Mouse (Mus musculus): ENCODE results near the gene Zfp791. TPM values are rescaled to one million over a fixed set of nuclear protein-coding genes. Genes with fewer than 3 reads are reported as not detected.

The Zfp791 gene
- polyA plus RNA-seq, 1 experiment from 2014 or later, result 4.6 TPM

GRCm38 (mm10) chr8:85081216-85081555, 41.7 kb downstream of the Zfp791 start, which contains the start of gene Wdr83:
Gene Wdr83, minus strand, starts transcription at chr8:85081306.
- WGBS, result 1% methylated on average over 9 of the region's 9 CpGs
- Histone ChIP-seq H3K36me3 (replicated peaks) (peaks cover under 1% of the 10 kb centered on the region; the same call in 1 of the 2 replicates), H3K4me2 (peak within 1 kb of the TSS; percentile 98), H3K4me1 (peaks cover 37% of the 10 kb centered on the region), H3K27me3 (replicated peaks) (no peaks in the 10 kb centered on the region), H3K4me3 (peak within 1 kb of the TSS; percentile 88), H3K27ac (peak within 1 kb of the TSS; percentile 83), H3K9ac (peak within 1 kb of the TSS; percentile 88), H3K9me3 (no peaks in the 10 kb centered on the region)
- peak; percentile 34 for ATAC-seq (replicated peaks)

GRCm38 (mm10) chr8:85080532-85081215, 42.2 kb downstream of the Zfp791 start, which contains the start of gene Wdr83os:
Gene Wdr83os, plus strand, starts transcription at chr8:85080740.
- H3K9ac ChIP-seq, result peak within 1 kb of the TSS; percentile 88
- H3K27me3 ChIP-seq (replicated peaks), result no peaks in the 10 kb centered on the region
- H3K36me3 ChIP-seq (replicated peaks), result peaks cover 2% of the 10 kb centered on the region; the same call in 1 of the 2 replicates
- H3K4me2 ChIP-seq, result peak within 1 kb of the TSS; percentile 98
- no peaks in the 10 kb centered on the region for H3K9me3 ChIP-seq
- peaks cover 37% of the 10 kb centered on the region for H3K4me1 ChIP-seq
- under 1% methylated on average over 30 of the region's 30 CpGs for WGBS
- peak; percentile 19 for ATAC-seq (replicated peaks)
- H3K4me3 ChIP-seq, result peak within 1 kb of the TSS; percentile 88
- H3K27ac ChIP-seq, result peak within 1 kb of the TSS; percentile 83

- H3K27ac ChIP-seq, result peak overlapping the region; percentile 83
- WGBS, result under 1% methylated on average over 25 of the region's 25 CpGs
- no peak for ATAC-seq (replicated peaks)
- peaks cover 37% of the 10 kb centered on the region for H3K4me1 ChIP-seq
- no peaks in the 10 kb centered on the region for H3K9me3 ChIP-seq
- H3K4me3 ChIP-seq, result peak overlapping the region; percentile 88
- H3K9ac ChIP-seq, result peak overlapping the region; percentile 88
- peak overlapping the region; percentile 98 for H3K4me2 ChIP-seq
- no peaks in the 10 kb centered on the region for H3K27me3 ChIP-seq (replicated peaks)
- peaks cover 5% of the 10 kb centered on the region; the same call in 1 of the 2 replicates for H3K36me3 ChIP-seq (replicated peaks)
These were observed 42.7 kb downstream of the Zfp791 start for GRCm38 (mm10) chr8:85080214-85080531.

- WGBS, result 0% methylated on average over 2 of the region's 2 CpGs
- H3K9me3 ChIP-seq, result no peaks in the 10 kb centered on the region
- H3K27me3 ChIP-seq (replicated peaks), result no peaks in the 10 kb centered on the region
- no peak overlapping the region for H3K4me3 ChIP-seq
- no peak overlapping the region for H3K27ac ChIP-seq
- H3K4me2 ChIP-seq, result no peak overlapping the region
- peaks cover 19% of the 10 kb centered on the region for H3K36me3 ChIP-seq (replicated peaks)
- H3K9ac ChIP-seq, result no peak overlapping the region
- peaks cover 32% of the 10 kb centered on the region for H3K4me1 ChIP-seq
- no peak for ATAC-seq (replicated peaks)
These were observed 45.9 kb downstream of the Zfp791 start for GRCm38 (mm10) chr8:85076993-85077392.

GRCm38 (mm10) chr8:85076001-85076400, 46.9 kb downstream of the Zfp791 start:
- H3K36me3 ChIP-seq (replicated peaks), result peaks cover 19% of the 10 kb centered on the region
- 74% methylated on average over 9 of the region's 9 CpGs for WGBS
- no peak overlapping the region for H3K27ac ChIP-seq

GRCm38 (mm10) chr8:85074617-85075016, 48.3 kb downstream of the Zfp791 start:
- Histone ChIP-seq H3K27ac (no peak overlapping the region), H3K4me3 (no peak overlapping the region), H3K9ac (no peak overlapping the region), H3K27me3 (replicated peaks) (no peaks in the 10 kb centered on the region), H3K4me1 (peaks cover 26% of the 10 kb centered on the region), H3K9me3 (no peaks in the 10 kb centered on the region), H3K4me2 (no peak overlapping the region), H3K36me3 (replicated peaks) (peaks cover 19% of the 10 kb centered on the region)
- 93% methylated on average over 10 of the region's 10 CpGs for WGBS
- no peak for ATAC-seq (replicated peaks)

More at GRCm38 (mm10) chr8:85076001-85076400, 46.9 kb downstream of the Zfp791 start:
- Histone ChIP-seq H3K4me3 (no peak overlapping the region), H3K9ac (no peak overlapping the region), H3K4me2 (no peak overlapping the region), H3K4me1 (peaks cover 27% of the 10 kb centered on the region), H3K27me3 (replicated peaks) (no peaks in the 10 kb centered on the region), H3K9me3 (no peaks in the 10 kb centered on the region)
- no peak for ATAC-seq (replicated peaks)

GRCm38 (mm10) chr8:85074167-85074566, 48.7 kb downstream of the Zfp791 start:
- H3K9me3 ChIP-seq, result no peaks in the 10 kb centered on the region
- no peak overlapping the region for H3K4me3 ChIP-seq
- H3K4me2 ChIP-seq, result no peak overlapping the region
- peaks cover 22% of the 10 kb centered on the region for H3K4me1 ChIP-seq
- H3K27ac ChIP-seq, result no peak overlapping the region
- WGBS, result 87% methylated on average over 10 of the region's 10 CpGs
- no peak for ATAC-seq (replicated peaks)
- H3K27me3 ChIP-seq (replicated peaks), result no peaks in the 10 kb centered on the region
- no peak overlapping the region for H3K9ac ChIP-seq
- peaks cover 19% of the 10 kb centered on the region for H3K36me3 ChIP-seq (replicated peaks)

GRCm38 (mm10) chr8:85073041-85073612, 49.8 kb downstream of the Zfp791 start:
- 93% methylated on average over 15 of the region's 15 CpGs for WGBS
- no peak overlapping the region for H3K27ac ChIP-seq
- H3K4me2 ChIP-seq, result no peak overlapping the region; the same call in 1 of the 2 replicates
- H3K4me3 ChIP-seq, result 0 out of 2 replicates have a peak overlapping the region, but pooled peaks have one; percentile 79
- H3K4me1 ChIP-seq, result peaks cover 22% of the 10 kb centered on the region
- no peak overlapping the region for H3K9ac ChIP-seq
- no peak for ATAC-seq (replicated peaks)
- H3K9me3 ChIP-seq, result no peaks in the 10 kb centered on the region
- H3K36me3 ChIP-seq (replicated peaks), result peaks cover 19% of the 10 kb centered on the region
- no peaks in the 10 kb centered on the region for H3K27me3 ChIP-seq (replicated peaks)

GRCm38 (mm10) chr8:85072364-85072929, 50.4 kb downstream of the Zfp791 start:
- Histone ChIP-seq H3K9ac (peak overlapping the region; percentile 70), H3K4me2 (peak overlapping the region; percentile 76), H3K27ac (peak overlapping the region; percentile 90), H3K9me3 (no peaks in the 10 kb centered on the region), H3K36me3 (replicated peaks) (peaks cover 19% of the 10 kb centered on the region), H3K4me1 (peaks cover 22% of the 10 kb centered on the region), H3K4me3 (peak overlapping the region; percentile 79), H3K27me3 (replicated peaks) (no peaks in the 10 kb centered on the region)
- WGBS, result 42% methylated on average over 9 of the region's 9 CpGs
- no peak for ATAC-seq (replicated peaks)

GRCm38 (mm10) chr8:85071514-85072281, 51.2 kb downstream of the Zfp791 start, which contains the start of gene Dhps:
Gene Dhps, plus strand, starts transcription at chr8:85071757.
- under 1% methylated on average over 68 of the region's 68 CpGs for WGBS
- no peaks in the 10 kb centered on the region for H3K27me3 ChIP-seq (replicated peaks)

GRCm38 (mm10) chr8:85071041-85071440, 51.9 kb downstream of the Zfp791 start:
- peak overlapping the region; percentile 90 for H3K27ac ChIP-seq
- ATAC-seq (replicated peaks), result no peak
- 85% methylated on average over 5 of the region's 5 CpGs for WGBS
- peaks cover 22% of the 10 kb centered on the region for H3K4me1 ChIP-seq
- peaks cover 23% of the 10 kb centered on the region for H3K36me3 ChIP-seq (replicated peaks)
- no peaks in the 10 kb centered on the region for H3K27me3 ChIP-seq (replicated peaks)
- H3K9me3 ChIP-seq, result no peaks in the 10 kb centered on the region
- no peak overlapping the region for H3K9ac ChIP-seq
- H3K4me3 ChIP-seq, result peak overlapping the region; percentile 79
- H3K4me2 ChIP-seq, result peak overlapping the region; percentile 76

More at GRCm38 (mm10) chr8:85071514-85072281, 51.2 kb downstream of the Zfp791 start, which contains the start of gene Dhps:
- Histone ChIP-seq H3K27ac (peak within 1 kb of the TSS; percentile 90), H3K4me3 (peak within 1 kb of the TSS; percentile 79), H3K4me2 (peak within 1 kb of the TSS; percentile 76), H3K9ac (peak within 1 kb of the TSS; percentile 70), H3K9me3 (no peaks in the 10 kb centered on the region), H3K4me1 (peaks cover 22% of the 10 kb centered on the region), H3K36me3 (replicated peaks) (peaks cover 19% of the 10 kb centered on the region)
- peak; percentile 90 for ATAC-seq (replicated peaks)

- Histone ChIP-seq H3K27ac (no peak within 1 kb of the TSS), H3K4me3 (no peak within 1 kb of the TSS), H3K27me3 (replicated peaks) (no peaks in the 10 kb centered on the region), H3K36me3 (replicated peaks) (peaks cover 10% of the 10 kb centered on the region; the same call in 1 of the 2 replicates), H3K4me1 (peaks cover 17% of the 10 kb centered on the region), H3K9ac (0 out of 2 replicates have a peak within 1 kb of the TSS, but pooled peaks have one; percentile 5), H3K9me3 (no peaks in the 10 kb centered on the region), H3K4me2 (no peak within 1 kb of the TSS)
- no peak for ATAC-seq (replicated peaks)
These were observed 54.9 kb downstream of the Zfp791 start, which contains the start of gene Gm5741 for GRCm38 (mm10) chr8:85067982-85068381. Gene Gm5741, minus strand, starts transcription at chr8:85067982.
